Mouse (Mus musculus) heart, postnatal 0 days (tissue): ENCODE measurements at regions not wholly inside any gene's neighbourhood (a gene's known extent, or its start where the extent isn't known, plus 50 kb on each side); places are given as distances from the start of the nearest gene placed in this dataset.

Experiments used
- CTCF ChIP-seq: IDR thresholded peaks from 2 replicates; pipeline ENCODE4 v1.5.1; 2016; ENCODE audit warnings: antibody characterized with exemption, control low read depth, low read depth
- EP300 ChIP-seq: IDR thresholded peaks from 2 replicates; pipeline ENCODE4 v1.6.1; 2016; ENCODE audit warnings: antibody characterized with exemption, low read depth

- TF ChIP-seq CTCF, result no peak
- no peak for TF ChIP-seq EP300
Observed at GRCm38 (mm10) chr4:97432681-97433080, 249.7 kb upstream of the Gm10192 start.
